Mouse (Mus musculus) regulatory T cell (primary cell): ENCODE measurements around the gene Adck2.

ENCODE experiments used
- in situ Hi-C: fragments of 300-600 bp; cut with MboI, MseI; formaldehyde crosslinking; loops from one replicate; pipeline ENCODE4 v1.15.1; 2025; ENCODE audit warnings: high pct_unique_total_duplicates

Gene Adck2

GRCm38 (mm10) chr6:39557723-39558261 is 15.9 kb upstream of the Adck2 start, which contains the start of gene Dennd2a:
Dennd2a (minus strand) TSS chr6:39557867.
- in situ Hi-C loops, result no loop called here

GRCm38 (mm10) chr6:39559276-39559939 is 14.3 kb upstream of the Adck2 start:
- in situ Hi-C loops, result no loop called here

DNA sequence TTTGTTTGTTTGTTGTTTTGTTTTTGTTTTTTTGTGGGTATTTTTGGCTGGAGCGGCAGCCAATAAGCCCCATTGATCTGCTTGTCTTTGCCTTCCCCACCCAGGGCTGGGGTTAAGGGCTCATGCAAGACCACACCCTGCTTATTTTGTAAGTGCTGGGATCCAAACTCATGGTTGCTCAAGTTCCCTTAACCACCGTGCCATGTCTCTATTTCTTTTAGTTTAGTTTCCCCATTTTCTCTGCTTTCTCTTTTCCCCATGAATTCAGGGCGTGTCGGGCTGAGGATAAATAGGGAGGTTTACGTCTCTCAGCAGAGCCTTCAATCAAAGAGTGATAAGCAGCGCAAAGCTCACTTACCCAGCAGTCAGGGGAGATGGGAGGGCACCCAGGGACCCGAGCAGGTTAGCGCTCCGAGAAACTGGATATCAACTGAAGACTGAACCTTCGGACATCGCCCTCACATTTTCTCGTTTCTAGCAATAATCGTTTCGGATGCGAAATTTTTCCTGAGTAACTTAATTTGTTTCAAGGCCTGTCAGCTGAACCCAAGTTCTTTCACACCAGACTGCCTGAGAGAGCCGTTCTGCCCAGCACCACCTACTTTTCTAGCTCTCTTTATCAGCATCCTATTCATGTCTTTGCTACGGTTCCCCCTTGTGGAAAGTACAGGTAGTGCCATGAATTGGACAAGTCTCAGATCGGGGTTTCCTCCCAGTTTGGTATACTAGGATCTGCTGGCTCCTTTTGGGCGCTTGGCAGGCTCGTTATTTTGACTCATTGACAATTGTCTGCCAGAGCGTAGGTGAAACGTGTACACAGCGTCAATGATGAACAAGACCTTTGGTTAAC is 11.3 kb upstream of the Adck2 start:
- in situ Hi-C loops, result loop anchor here (5.0 kb wide), 1 partner anchor 95 kb away; no protein-coding TSS in a partner anchor

GRCm38 (mm10) chr6:39567528-39567927 is 6.1 kb upstream of the Adck2 start:
- in situ Hi-C loops, result loop anchor here (5.0 kb wide), 1 partner anchor 215 kb away; no protein-coding TSS in a partner anchor

- in situ Hi-C loops, result no loop called here
Measured at GRCm38 (mm10) chr6:39570426-39570825, 3.2 kb upstream of the Adck2 start.

GRCm38 (mm10) chr6:39574555-39574869 is 839 bp downstream of the Adck2 start:
- in situ Hi-C loops, result no loop called here

GRCm38 (mm10) chr6:39574951-39575350 is 1.3 kb downstream of the Adck2 start:
- in situ Hi-C loops, result no loop called here

DNA sequence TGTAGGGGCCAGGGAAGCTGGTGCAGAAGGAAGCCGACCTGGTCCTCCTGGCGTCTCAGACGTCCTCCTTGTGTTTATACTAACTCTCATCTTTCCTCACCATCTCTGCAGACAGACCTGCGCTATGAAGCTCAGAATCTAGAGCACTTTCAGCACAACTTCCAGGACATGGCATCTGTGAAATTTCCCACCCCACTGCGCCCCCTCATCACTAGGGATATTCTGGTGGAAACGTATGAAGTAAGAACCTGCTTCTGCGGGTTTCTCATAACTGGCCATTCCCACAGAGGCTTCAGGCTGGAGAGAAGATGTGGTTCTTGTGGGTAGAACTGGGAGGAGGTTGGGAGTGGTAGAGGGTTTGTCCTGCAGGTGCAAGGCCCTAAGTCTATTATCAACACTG is 5.9 kb downstream of the Adck2 start:
- in situ Hi-C loops, result no loop called here

GRCm38 (mm10) chr6:39580558-39580957 is 6.9 kb downstream of the Adck2 start:
- in situ Hi-C loops, result no loop called here

- in situ Hi-C loops, result no loop called here
Measured at GRCm38 (mm10) chr6:39581087-39581784, 7.6 kb downstream of the Adck2 start.

GRCm38 (mm10) chr6:39585517-39585916 is 11.8 kb downstream of the Adck2 start, which contains the start of gene Gm42420:
Gm42420 (plus strand) TSS chr6:39585753.
- in situ Hi-C loops, result no loop called here

DNA sequence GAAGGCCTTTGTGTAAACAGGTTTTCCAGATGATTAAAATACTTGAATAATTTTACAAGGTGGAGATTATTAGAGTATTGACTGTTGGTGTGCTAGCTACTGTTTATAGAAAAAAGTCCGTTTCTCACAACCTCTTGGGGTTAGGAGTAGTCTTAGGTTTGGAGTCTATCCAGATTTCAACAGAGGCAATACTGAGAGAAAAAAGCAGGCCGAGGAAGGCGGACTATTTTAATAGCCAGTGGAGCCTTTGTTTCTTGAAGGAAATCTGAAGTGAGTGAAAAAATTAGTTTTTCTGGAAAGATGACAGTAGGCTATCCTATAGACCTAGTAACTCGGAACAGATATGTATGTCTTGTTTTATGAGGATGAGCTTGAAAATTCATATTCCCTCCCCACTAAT is 17.8 kb downstream of the Adck2 start:
- in situ Hi-C loops, result no loop called here

DNA sequence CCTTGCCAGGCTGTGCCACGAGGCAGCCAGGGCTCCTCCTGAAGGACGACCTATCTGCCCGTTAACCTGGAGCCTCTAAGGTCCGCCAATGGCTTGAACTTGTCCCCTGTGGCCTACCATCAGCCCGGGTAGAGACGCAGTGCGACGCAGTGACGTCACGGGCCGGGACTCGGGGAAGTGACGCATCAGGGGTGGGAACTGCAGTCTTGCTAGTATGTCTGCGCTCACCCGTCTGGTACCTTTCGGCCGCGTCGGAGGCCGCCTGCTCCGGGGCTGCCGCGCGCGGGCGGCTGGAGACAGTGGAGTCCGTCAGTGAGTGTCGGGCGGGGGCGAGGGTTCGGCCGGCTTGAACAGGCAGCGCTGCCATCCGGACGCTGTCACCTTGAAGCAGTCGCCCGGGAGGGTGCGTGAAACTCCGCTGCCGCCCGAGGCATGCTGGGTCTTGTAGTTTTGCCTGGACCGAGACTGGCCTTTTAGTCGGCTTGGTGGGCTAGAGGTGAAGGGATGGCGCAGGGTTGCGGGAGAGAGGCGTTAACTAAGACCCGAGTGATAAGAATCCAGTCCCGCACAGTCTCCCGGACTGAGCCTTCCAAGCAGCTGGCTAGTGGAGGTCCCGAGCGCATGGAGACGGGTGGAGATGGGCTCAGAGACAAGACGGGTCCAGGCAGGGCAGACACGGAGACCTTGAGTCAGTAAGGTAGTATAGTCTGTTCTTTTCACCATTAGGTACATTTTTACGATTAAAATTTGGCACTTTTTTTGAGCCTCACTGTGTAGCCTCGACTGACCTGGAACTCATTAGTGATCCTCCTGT is 18.9 kb downstream of the Adck2 start, which contains the start of gene Ndufb2:
Ndufb2 (plus strand) TSS at position 174 of the 814 bp plus-strand sequence.
- in situ Hi-C loops, result no loop called here

GRCm38 (mm10) chr6:39600851-39601250 is 27.2 kb downstream of the Adck2 start:
- in situ Hi-C loops, result no loop called here

DNA sequence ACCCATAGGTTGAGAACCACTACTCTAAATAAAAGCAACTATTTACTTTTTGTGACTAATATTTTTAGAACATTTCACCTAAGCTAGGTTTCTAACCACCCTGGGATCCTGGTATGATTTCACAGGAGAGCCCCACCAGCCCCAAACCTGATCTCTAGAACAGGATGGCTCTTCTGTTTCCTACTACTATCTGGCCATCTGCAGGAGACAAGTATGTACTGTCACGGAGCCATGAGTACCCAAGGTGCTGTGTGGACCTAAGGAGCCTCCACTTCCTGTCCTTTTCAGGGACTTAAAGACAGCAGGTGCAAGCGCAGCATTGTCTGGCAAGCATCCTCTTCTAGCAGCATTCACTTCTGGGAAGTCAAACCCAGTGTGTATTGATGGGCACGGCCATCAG is 28.2 kb downstream of the Adck2 start:
- in situ Hi-C loops, result no loop called here

DNA sequence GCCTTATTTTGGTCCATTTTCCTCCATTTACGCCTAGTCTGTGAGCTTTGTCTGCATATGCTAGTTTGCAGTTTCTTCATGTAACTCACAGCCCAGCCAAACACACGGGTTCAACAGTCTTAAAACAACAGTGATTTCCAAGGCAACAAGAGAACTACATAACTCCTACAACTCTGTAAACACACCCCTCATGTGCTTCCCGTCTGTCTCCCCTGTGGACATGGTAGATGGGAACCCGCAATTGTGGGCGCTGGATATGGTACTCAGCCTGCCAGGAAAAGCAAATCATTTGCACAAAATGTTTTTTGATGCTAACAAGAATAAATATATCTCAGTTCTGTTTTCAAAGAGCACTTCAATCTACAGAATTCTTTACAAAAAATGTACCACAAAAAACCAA is 30.9 kb downstream of the Adck2 start:
- in situ Hi-C loops, result no loop called here

DNA sequence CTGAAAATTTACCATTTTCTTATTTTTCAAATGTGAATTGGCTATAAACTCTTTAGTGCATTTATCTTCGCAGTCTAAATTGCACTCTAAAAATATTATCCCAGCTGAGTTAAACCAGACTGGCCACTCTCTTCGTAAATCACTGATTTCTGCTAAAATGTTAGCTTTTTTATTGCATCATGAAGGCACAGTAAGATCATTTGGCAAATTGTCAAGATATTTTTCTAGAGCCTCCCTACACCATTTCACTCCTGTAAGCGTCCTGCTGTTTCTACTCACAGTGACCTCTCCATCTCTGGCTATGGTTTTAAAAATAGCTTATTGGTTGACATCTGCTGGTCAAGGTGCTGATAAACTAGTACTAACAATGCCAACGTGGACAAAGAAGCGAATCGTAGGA is 32.4 kb downstream of the Adck2 start:
- in situ Hi-C loops, result no loop called here

- in situ Hi-C loops, result no loop called here
Measured at GRCm38 (mm10) chr6:39606862-39607261, 33.2 kb downstream of the Adck2 start.

GRCm38 (mm10) chr6:39607365-39607764 is 33.7 kb downstream of the Adck2 start:
- in situ Hi-C loops, result no loop called here

- in situ Hi-C loops, result no loop called here
Measured at GRCm38 (mm10) chr6:39610207-39610606, 36.5 kb downstream of the Adck2 start.

DNA sequence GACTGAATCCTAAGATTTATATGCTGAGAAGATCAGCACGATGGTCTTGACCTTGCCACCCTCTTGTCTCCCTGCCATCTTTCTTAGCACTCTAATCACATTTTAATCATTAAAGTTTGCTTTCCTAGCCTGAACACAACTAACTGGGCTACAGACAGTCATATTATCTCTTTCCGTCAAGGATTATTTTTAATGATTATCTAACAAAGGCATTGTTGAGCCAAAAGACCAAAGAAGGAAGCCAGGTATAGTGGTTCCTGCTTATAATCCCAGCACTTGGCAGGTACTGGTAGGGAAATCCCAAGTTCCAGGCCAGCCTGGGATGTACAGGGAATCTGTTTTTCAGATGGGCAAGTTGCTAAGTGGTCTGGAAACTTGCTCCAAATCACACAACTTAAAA is 37.6 kb downstream of the Adck2 start:
- in situ Hi-C loops, result no loop called here
